Mouse (Mus musculus): ENCODE measurements around the gene Ms4a14. TPM values are rescaled to one million over a fixed set of nuclear protein-coding genes. Genes with fewer than 3 reads are reported as not detected.
"Not testable (repeated sequence)": the region's sequence is repeated elsewhere in the genome, so short reads cannot be mapped to it uniquely, and the experiment has no call there.

Ms4a14 gene
- polyA plus RNA-seq, 1 experiment from 2014 or later: 0.05 TPM

- H3K4me1 ChIP-seq (replicated peaks); H3K9ac ChIP-seq; H3K9me3 ChIP-seq (replicated peaks); H3K4me2 ChIP-seq; H3K4me3 ChIP-seq; H3K27ac ChIP-seq; H3K27me3 ChIP-seq; H3K36me3 ChIP-seq; ATAC-seq (replicated peaks; ENCODE audit: insufficient number of reproducible peaks, insufficient read depth, low FRiP score, low read depth): not testable (repeated sequence)
- 59% methylated on average over 4 of the region's 4 CpGs for WGBS
Observed at GRCm38 (mm10) chr19:11262932-11263331, 51.3 kb downstream of the Ms4a14 start.

GRCm38 (mm10) chr19:11261522-11261921 lies 52.7 kb downstream of the Ms4a14 start:
- H3K4me3 ChIP-seq: no peak overlapping the region
- no peaks in the 10 kb centered on the region for H3K36me3 ChIP-seq
- H3K27ac ChIP-seq: no peak overlapping the region
- no peak for ATAC-seq (replicated peaks; ENCODE audit: insufficient number of reproducible peaks, insufficient read depth, low FRiP score, low read depth)
- no peaks in the 10 kb centered on the region for H3K9me3 ChIP-seq (replicated peaks)
- H3K9ac ChIP-seq: no peak overlapping the region
- no peaks in the 10 kb centered on the region for H3K4me1 ChIP-seq (replicated peaks)
- no peak overlapping the region for H3K4me2 ChIP-seq
- 75% methylated on average over 2 of the region's 2 CpGs for WGBS
- H3K27me3 ChIP-seq: no peaks in the 10 kb centered on the region

Other genes starting within 250 kb of the Ms4a14 start
- gene Ms4a8a, start 233.4 kb downstream of the Ms4a14 start, polyA plus RNA-seq (2015; fragmentation: Nextera tagmentation; extraction: Ambion mirVana): 0.11 TPM in 1 of 2 replicates, not detected in the other
- gene 1700017D01Rik, start 183.6 kb downstream of the Ms4a14 start, polyA plus RNA-seq (2015; fragmentation: Nextera tagmentation; extraction: Ambion mirVana): not detected in 2 replicates
- not detected in 2 replicates for gene 1700025F22Rik, start 149.1 kb downstream of the Ms4a14 start, polyA plus RNA-seq (2015; fragmentation: Nextera tagmentation; extraction: Ambion mirVana)
- gene Ms4a13, start 117.7 kb downstream of the Ms4a14 start, polyA plus RNA-seq (2015; fragmentation: Nextera tagmentation; extraction: Ambion mirVana): not detected in 2 replicates
- gene Ms4a12, start 82.0 kb downstream of the Ms4a14 start, polyA plus RNA-seq (2015; fragmentation: Nextera tagmentation; extraction: Ambion mirVana): not detected in 2 replicates
- gene Ms4a1, start 48.2 kb downstream of the Ms4a14 start, polyA plus RNA-seq (2015; fragmentation: Nextera tagmentation; extraction: Ambion mirVana): not detected in 2 replicates
- not detected in 2 replicates for gene Ms4a5, start 30.6 kb downstream of the Ms4a14 start, polyA plus RNA-seq (2015; fragmentation: Nextera tagmentation; extraction: Ambion mirVana)
- gene Ms4a7, start 21.7 kb upstream of the Ms4a14 start, polyA plus RNA-seq (2015; fragmentation: Nextera tagmentation; extraction: Ambion mirVana): 4.6 and 7.0 TPM in 2 replicates
- 4.0 and 8.1 TPM in 2 replicates for gene Ms4a4a, start 61.1 kb upstream of the Ms4a14 start, polyA plus RNA-seq (2015; fragmentation: Nextera tagmentation; extraction: Ambion mirVana)
- 1.1 and 1.4 TPM in 2 replicates for gene Ms4a4c, start 90.3 kb upstream of the Ms4a14 start, polyA plus RNA-seq (2015; fragmentation: Nextera tagmentation; extraction: Ambion mirVana)
- gene Ms4a4b, start 129.1 kb upstream of the Ms4a14 start, polyA plus RNA-seq (2015; fragmentation: Nextera tagmentation; extraction: Ambion mirVana): 0.16 and 1.5 TPM in 2 replicates
- gene Ms4a6c, start 154.9 kb upstream of the Ms4a14 start, polyA plus RNA-seq (2015; fragmentation: Nextera tagmentation; extraction: Ambion mirVana): 4.5 and 5.8 TPM in 2 replicates
- gene Gm8369, start 171.5 kb upstream of the Ms4a14 start, polyA plus RNA-seq (2015; fragmentation: Nextera tagmentation; extraction: Ambion mirVana): not detected in 2 replicates
- gene Ms4a6b, start 202.1 kb upstream of the Ms4a14 start, polyA plus RNA-seq (2015; fragmentation: Nextera tagmentation; extraction: Ambion mirVana): 3.6 and 7.2 TPM in 2 replicates
- gene Ms4a4d, start 222.3 kb upstream of the Ms4a14 start, polyA plus RNA-seq (2015; fragmentation: Nextera tagmentation; extraction: Ambion mirVana): 0.56 and 0.63 TPM in 2 replicates